Mouse (Mus musculus) neural tube, embryonic 14.5 days (tissue): ENCODE data around the gene Lrrc20. TPM values are rescaled to one million over a fixed set of nuclear protein-coding genes. Genes with fewer than 3 reads are reported as not detected.
A peak's percentile ranks its signal among the peaks of the same experiment; 100 is the strongest.

Source experiments
- ATAC-seq: fragments of 200-750 bp; cut with Nextera tagmentation; 2 replicates; pipeline ENCODE4 v1.8.0; 2017; ENCODE audit warnings: low read depth, mild to moderate bottlenecking, moderate TSS enrichment, moderate library complexity
- H3K27ac ChIP-seq: fragments of 300-500 bp; sonication (generic); 2 replicates; pipeline ENCODE4 v1.5.1; 2014; ENCODE audit warnings: low read depth, mild to moderate bottlenecking, control low read depth, low read length, moderate library complexity, mixed read lengths
- H3K27me3 ChIP-seq: fragments of 300-500 bp; sonication (generic); 2 replicates; pipeline ENCODE4 v1.6.1; 2014; ENCODE audit warnings: low read length; ENCODE audit not compliant: control insufficient read depth, insufficient read depth
- H3K36me3 ChIP-seq: fragments of 300-500 bp; sonication (generic); 2 replicates; pipeline ENCODE4 v1.6.1; 2014; ENCODE audit warnings: low read length, mixed read lengths; ENCODE audit not compliant: control insufficient read depth, insufficient read depth
- H3K4me1 ChIP-seq: fragments of 300-500 bp; sonication (generic); 2 replicates; pipeline ENCODE4 v1.6.1; 2014; ENCODE audit warnings: low read length; ENCODE audit not compliant: control insufficient read depth, insufficient read depth
- H3K4me2 ChIP-seq: fragments of 300-500 bp; sonication (generic); 2 replicates; pipeline ENCODE4 v1.6.1; 2014; ENCODE audit warnings: mild to moderate bottlenecking, low read depth, low read length, control low read depth
- H3K4me3 ChIP-seq: fragments of 300-500 bp; sonication (generic); 2 replicates; pipeline ENCODE4 v1.5.1; 2014; ENCODE audit warnings: low read depth, low read length, control low read depth, mixed read lengths
- H3K9ac ChIP-seq: fragments of 300-500 bp; sonication (generic); replicated peaks from 2 replicates; pipeline ENCODE4 v1.6.1; 2014; ENCODE audit warnings: low read depth, mild to moderate bottlenecking, control low read depth, low read length, mixed read lengths
- H3K9me3 ChIP-seq: fragments of 300-500 bp; sonication (generic); 2 replicates; pipeline ENCODE4 v1.6.1; 2016; ENCODE audit warnings: low read length; ENCODE audit not compliant: control insufficient read depth
- WGBS: fragments of 180-500 bp; shearing (Covaris S2); extraction: QIAGEN DNeasy Blood & Tissue Kit; methylation state at CpG from one replicate; pipeline ENCODE4 v1.1.7; 2014; 5-methylcytosine and 5-hydroxymethylcytosine counted together
- polyA plus RNA-seq: library from polyadenylated mRNA; unstranded; fragments of >200 nt; fragmentation: Nextera tagmentation; extraction: Ambion mirVana; gene quantifications from 2 replicates; pipeline ENCODE4 v1.2.1, GENCODE M21; 2014

Lrrc20 gene
- polyA plus RNA-seq, 1 experiment from 2014 or later, result 14.8 TPM

- Histone ChIP-seq H3K4me2 (no peak overlapping the region), H3K9ac (no peak overlapping the region), H3K9me3 (no peaks in the 10 kb centered on the region), H3K4me1 (no peaks in the 10 kb centered on the region), H3K27me3 (no peaks in the 10 kb centered on the region), H3K4me3 (no peak overlapping the region), H3K36me3 (no peaks in the 10 kb centered on the region), H3K27ac (no peak overlapping the region)
- WGBS, result 71% methylated on average over 8 of the region's 8 CpGs
- ATAC-seq, result no peak
These were observed 9.4 kb upstream of the Lrrc20 start for GRCm38 (mm10) chr10:61466242-61466641.

DNA sequence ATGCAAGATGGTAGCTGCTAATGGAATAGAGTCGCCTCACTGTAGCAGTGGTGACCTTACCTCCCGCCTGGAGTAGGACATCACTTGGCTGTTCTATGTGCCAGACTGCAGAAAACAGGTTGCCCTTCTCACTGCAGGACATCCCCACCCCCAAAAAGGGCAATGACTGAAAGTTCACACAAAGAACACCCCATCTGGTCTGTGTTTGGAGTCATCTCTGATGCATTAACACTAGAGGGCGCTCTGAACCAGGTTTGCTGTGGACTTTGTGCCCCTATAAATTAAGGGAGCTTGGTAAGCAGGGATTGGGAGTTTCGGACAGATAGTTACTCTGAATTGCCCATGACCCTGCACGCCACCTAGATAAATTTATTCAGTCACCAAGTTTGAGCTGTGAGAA lies 8.7 kb upstream of the Lrrc20 start:
- no peak overlapping the region for H3K9ac ChIP-seq
- H3K36me3 ChIP-seq, result no peaks in the 10 kb centered on the region
- H3K4me2 ChIP-seq, result no peak overlapping the region
- no peak overlapping the region for H3K4me3 ChIP-seq
- no peaks in the 10 kb centered on the region for H3K27me3 ChIP-seq
- 26% methylated on average over 5 of the region's 5 CpGs for WGBS
- H3K27ac ChIP-seq, result no peak overlapping the region
- H3K4me1 ChIP-seq, result no peaks in the 10 kb centered on the region
- ATAC-seq, result no peak
- H3K9me3 ChIP-seq, result no peaks in the 10 kb centered on the region

DNA sequence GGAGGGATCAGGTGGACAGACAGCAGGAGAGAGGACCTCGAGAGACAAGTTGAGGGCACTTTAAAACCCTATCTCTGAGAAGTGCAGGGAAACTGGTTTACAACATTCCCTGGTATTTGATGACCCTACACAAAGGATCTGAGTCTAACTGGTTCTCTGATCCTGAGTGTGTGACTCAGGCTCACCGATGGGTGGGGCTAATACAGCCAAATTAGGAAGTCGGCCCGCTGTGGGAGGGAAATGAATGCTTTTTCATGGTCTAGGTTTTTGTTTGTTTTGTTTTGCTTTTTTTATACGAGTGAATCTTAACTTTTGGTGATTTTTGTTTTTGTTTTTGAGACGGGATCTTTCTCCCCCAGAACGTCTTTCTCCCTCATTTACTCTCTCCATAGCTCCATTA lies 6.7 kb upstream of the Lrrc20 start:
- ATAC-seq, result no peak
- Histone ChIP-seq H3K9ac (no peak overlapping the region), H3K4me1 (no peaks in the 10 kb centered on the region), H3K4me3 (no peak overlapping the region), H3K4me2 (no peak overlapping the region), H3K27me3 (no peaks in the 10 kb centered on the region), H3K27ac (no peak overlapping the region), H3K36me3 (no peaks in the 10 kb centered on the region), H3K9me3 (no peaks in the 10 kb centered on the region)
- 60% methylated on average over 7 of the region's 7 CpGs for WGBS

DNA sequence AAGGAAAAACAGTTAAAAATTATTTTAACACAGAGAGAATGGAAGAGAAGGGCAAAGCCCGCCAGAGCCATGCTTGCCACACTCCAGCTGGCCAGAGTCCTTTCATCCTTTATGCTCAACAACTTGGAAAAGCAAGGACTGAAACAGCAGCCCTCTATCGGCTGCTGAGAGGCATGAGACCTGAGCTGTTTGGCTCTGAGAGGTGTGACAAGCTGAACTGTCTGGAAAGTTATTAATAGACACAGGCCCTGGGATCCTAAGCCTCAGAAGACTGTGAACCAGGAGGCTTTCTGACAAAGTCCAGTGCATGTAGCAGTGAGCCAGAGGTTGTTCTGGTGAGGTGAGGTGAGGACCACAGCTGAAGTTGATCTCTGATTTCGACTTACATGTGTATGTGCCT lies 2.0 kb upstream of the Lrrc20 start:
- Histone ChIP-seq H3K4me3 (no peak overlapping the region), H3K9ac (no peak overlapping the region), H3K27ac (no peak overlapping the region), H3K9me3 (no peaks in the 10 kb centered on the region), H3K4me1 (no peaks in the 10 kb centered on the region), H3K27me3 (no peaks in the 10 kb centered on the region), H3K4me2 (no peak overlapping the region), H3K36me3 (no peaks in the 10 kb centered on the region)
- 72% methylated on average over 3 of the region's 3 CpGs for WGBS
- no peak for ATAC-seq

DNA sequence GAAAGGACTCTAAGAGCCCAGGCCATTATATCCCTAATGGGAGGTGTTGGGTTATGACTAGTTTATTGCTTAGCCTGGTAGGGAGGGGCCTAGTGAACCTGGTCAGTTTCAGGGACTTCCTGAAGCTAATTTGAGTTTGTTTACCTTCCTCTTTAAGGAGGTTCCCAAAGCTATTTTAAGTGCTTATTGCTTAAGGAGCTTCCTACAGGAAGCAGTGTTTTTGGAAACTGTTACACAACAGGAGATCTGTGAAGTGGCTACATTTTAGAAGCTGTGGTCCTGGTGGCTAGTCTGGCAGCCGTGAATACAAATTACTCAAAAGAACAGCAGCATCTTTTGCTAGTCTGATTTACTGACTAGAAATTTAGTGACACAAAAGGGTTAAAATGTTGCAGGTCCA lies 1.3 kb upstream of the Lrrc20 start:
- Histone ChIP-seq H3K27me3 (no peaks in the 10 kb centered on the region), H3K4me3 (no peak overlapping the region; the same call in 1 of the 2 replicates), H3K4me1 (no peaks in the 10 kb centered on the region), H3K9ac (no peak overlapping the region), H3K27ac (no peak overlapping the region), H3K4me2 (peak overlapping the region; percentile 71; the same call in 1 of the 2 replicates), H3K36me3 (no peaks in the 10 kb centered on the region), H3K9me3 (no peaks in the 10 kb centered on the region)
- WGBS, result 78% methylated on average over 1 of the region's 1 CpGs
- no peak for ATAC-seq

DNA sequence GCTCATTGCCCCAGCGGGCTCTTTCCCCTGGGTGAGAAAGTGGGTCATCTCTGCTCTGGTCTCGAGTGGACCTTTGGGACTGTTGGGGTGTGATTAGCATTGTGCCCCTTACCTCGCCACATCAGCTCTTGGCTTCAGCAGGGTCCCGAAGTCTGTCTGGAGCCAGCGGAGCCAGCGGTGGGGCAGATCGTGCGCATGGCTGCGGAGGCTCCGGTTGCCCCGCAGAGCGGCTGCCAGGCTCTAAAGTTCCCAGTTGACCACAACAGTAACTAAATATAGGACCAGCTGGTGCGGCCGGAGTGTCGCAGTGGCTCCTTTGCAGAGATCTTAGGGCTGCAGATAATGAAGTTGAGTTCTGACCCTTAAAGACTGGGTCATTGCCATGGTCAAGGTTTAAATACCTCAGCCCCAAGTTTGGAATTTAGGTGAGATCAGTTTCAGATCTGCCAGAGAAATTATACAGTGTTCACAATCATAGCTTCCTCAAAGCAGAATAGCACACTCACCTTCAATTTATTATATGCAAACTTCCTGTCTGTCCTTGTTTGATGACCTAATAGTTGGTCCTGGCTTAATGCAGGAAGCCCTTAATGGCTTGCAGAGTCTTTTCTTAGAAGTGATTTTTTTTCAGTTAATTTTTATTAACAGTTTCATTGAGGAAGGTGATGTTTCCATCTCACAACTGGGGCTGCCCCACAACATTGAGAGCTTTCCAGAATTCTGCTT lies 1.0 kb downstream of the Lrrc20 start:
- peak overlapping the region; percentile 71 for H3K4me2 ChIP-seq
- H3K27ac ChIP-seq, result no peak overlapping the region
- 3% methylated on average over 15 of the region's 15 CpGs for WGBS
- H3K4me3 ChIP-seq, result peak overlapping the region; percentile 67
- H3K4me1 ChIP-seq, result no peaks in the 10 kb centered on the region
- H3K36me3 ChIP-seq, result no peaks in the 10 kb centered on the region
- H3K27me3 ChIP-seq, result no peaks in the 10 kb centered on the region
- H3K9ac ChIP-seq, result peak overlapping the region; percentile 68
- ATAC-seq, result peak; percentile 6; the same call in 1 of the 2 replicates
- H3K9me3 ChIP-seq, result no peaks in the 10 kb centered on the region

- Histone ChIP-seq H3K4me1 (no peaks in the 10 kb centered on the region), H3K36me3 (no peaks in the 10 kb centered on the region), H3K27me3 (no peaks in the 10 kb centered on the region), H3K27ac (no peak overlapping the region), H3K4me3 (no peak overlapping the region), H3K9ac (no peak overlapping the region), H3K9me3 (no peaks in the 10 kb centered on the region), H3K4me2 (no peak overlapping the region)
- ATAC-seq, result no peak
- 95% methylated on average over 10 of the region's 10 CpGs for WGBS
These were observed 3.9 kb downstream of the Lrrc20 start for GRCm38 (mm10) chr10:61479461-61479860.

DNA sequence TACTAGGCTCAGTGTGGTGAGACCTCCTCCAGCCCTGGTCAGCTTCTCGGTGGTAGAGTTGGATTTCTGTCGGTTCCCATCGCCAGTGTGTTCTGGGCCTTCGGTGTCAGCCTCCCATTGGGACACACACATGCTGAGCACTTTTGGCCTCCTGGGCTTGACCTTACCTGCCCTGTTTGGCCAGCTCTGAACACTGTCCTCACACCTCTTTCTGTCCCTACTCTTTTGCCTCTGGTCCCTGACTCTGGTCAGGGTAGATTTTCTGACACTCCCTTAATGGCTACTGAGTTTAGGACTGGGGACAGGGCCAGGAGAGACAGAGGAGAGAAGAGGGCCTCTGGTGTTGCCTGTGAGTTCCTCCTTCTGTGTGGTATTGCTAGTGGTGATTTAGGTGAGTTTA lies 4.3 kb downstream of the Lrrc20 start:
- Histone ChIP-seq H3K4me1 (no peaks in the 10 kb centered on the region), H3K27ac (no peak overlapping the region), H3K36me3 (no peaks in the 10 kb centered on the region), H3K27me3 (no peaks in the 10 kb centered on the region), H3K9me3 (no peaks in the 10 kb centered on the region), H3K4me2 (no peak overlapping the region), H3K4me3 (no peak overlapping the region), H3K9ac (no peak overlapping the region)
- WGBS, result 89% methylated on average over 4 of the region's 4 CpGs
- no peak for ATAC-seq

DNA sequence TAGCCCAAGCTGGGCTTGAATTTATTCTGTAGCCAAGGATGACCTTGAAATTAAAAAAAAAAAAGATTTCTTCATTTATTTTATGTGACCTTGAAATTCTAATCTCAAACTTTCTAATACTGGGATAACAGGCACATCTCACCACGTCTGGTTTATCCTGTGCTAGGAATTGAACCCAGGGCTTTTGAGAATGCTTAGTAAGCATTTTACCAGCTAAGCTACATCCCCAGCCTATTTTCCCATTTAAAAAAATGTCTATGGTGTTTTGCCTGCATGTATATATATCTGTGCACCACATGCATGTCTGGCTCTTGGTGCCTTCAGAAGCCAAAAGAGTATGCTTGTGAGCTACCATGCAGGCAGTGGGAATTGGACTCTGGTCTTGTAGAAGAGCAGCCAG lies 4.9 kb downstream of the Lrrc20 start:
- no peak overlapping the region for H3K4me2 ChIP-seq
- H3K4me3 ChIP-seq, result no peak overlapping the region
- no peaks in the 10 kb centered on the region for H3K36me3 ChIP-seq
- no peaks in the 10 kb centered on the region for H3K4me1 ChIP-seq
- WGBS, result 74% methylated on average over 1 of the region's 1 CpGs
- no peak for ATAC-seq
- H3K27ac ChIP-seq, result no peak overlapping the region
- no peaks in the 10 kb centered on the region for H3K27me3 ChIP-seq
- no peak overlapping the region for H3K9ac ChIP-seq
- no peaks in the 10 kb centered on the region for H3K9me3 ChIP-seq
